Mouse (Mus musculus) T-helper 2 cell (primary cell): ENCODE measurements around the gene Dnajc6.

Experiments
- in situ Hi-C: fragments of 300-600 bp; cut with MboI, MseI; formaldehyde crosslinking; loops from one replicate; pipeline ENCODE4 v1.15.1; 2025; ENCODE audit warnings: high pct_unique_total_duplicates

Gene Dnajc6

DNA sequence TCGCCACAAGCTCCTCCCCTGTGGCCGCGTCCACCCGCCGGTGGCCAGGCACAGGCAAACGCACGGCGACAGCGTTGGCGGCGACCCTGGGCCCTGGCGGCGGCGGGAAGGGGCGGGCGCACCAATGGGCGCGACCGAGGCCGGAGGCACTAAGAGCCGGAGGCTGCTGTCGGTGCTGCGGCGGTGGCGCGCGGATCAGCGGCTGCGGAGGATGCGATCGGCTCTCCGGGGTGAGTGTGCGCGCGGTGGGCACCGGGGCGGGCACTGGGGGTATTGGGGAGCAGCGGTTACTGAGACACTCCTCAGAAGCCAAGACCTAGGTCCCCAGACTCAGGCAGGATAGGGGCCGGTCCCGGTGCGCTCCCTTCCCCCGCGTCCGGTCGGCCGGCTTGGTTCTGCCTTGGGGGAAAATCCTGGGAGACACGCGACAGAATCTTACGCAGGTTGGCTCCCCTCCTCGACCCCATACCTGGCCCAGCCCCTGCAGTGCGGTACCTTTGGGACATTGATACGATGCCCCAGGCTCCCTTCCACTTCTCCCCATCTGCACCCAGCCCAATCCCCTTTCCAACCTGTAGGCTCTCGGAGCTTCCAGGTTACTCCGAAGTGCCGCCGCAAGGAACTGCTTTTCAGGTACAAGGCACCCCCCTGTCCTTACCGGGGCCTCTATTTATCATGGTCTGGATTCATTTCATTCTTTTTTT lies at the start of gene Dnajc6:
Gene Dnajc6, plus strand, starts transcription at position 115 of the 704 bp plus-strand sequence.
- in situ Hi-C loops, result loop anchor here (25.0 kb wide), 1 partner anchor 516 kb away; no protein-coding TSS in a partner anchor

DNA sequence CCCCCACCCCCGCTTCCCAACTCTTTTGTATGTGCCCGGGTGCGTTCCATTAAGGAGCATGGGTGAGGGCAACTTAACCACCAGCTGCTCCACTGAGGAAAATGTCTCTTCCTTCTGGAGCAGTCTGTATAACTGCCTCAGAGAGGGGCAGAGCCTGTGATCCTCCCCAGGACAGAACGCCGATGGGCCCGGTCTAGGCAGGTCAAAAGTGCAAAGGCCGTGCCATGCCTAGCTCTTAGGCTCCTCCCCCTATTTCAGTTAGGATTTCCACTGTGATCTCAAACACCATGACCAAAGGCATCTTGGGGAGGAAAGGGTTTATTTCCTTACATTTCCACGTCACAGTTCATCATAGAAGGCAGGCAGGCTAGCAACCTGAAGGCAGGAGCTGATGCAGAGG lies 47.7 kb upstream of the Dnajc6 start:
- in situ Hi-C loops, result no loop called here

DNA sequence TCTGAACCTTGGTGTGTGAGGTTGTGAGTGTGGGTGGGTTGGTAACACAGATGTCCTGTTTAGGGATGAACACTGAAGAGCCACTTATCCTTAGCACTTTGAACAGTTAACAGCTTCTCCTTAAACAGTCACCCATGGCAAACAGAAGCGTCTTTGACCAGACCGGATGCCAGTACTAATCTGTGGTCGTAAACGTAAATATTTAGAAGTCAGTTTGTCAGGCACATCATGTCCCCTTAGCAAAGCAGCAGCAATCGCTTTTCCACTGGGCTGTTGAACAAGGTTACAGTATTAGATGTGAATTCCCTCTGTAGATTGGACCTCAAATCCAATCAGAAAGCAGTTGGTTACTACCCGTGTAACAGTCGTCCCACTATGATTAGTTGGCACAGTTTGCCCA lies 47.1 kb upstream of the Dnajc6 start:
- in situ Hi-C loops, result no loop called here

DNA sequence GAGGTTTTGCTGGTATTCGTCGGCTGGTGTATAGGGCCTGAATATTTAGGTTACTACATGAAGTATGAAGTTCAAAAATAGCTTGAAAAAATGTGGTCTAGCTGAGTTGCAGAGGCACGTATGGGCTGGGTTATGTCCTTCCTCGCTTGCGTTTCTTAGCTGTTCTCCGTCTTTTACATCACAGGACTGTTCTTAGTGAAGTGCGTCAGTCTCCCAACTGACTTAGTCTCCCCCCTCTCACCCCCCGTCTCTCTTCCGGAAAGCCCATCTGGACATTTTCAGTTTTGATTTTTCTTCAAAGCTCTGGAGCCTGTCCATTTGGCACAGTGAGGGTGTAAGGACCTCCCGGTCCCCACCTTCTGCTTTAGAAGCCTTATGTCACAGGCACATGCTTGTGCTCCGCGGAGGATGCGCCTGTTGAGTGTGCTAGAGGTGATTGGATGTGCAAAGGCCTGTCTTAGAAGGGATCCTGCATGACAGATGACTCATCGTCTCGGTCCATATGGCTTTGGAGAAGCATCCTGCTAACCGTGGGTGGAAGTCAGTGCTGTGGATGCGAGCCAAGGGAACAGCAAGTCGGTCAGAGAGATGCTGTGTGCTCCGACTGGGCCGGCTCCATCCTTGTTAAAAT lies 46.2 kb upstream of the Dnajc6 start:
- in situ Hi-C loops, result no loop called here

DNA sequence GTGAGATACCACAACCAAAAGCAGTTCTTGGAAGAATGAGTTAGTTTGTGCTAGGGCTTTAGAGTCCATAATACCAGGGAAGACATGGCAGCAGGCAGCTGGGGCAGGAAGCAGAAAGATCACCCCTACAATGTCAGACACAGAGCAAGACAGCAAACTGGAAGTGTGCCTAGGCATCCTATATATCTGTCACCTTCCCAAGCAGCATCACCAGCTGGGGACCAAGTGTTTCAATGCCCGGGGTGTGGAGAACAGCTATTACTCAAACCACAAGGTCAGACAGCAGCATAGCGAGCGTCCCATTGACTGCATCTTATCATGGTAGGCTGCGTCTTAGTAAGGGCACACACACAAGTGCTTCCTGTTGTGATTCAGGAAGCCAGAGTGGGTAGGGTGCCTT lies 45.4 kb upstream of the Dnajc6 start:
- in situ Hi-C loops, result no loop called here

DNA sequence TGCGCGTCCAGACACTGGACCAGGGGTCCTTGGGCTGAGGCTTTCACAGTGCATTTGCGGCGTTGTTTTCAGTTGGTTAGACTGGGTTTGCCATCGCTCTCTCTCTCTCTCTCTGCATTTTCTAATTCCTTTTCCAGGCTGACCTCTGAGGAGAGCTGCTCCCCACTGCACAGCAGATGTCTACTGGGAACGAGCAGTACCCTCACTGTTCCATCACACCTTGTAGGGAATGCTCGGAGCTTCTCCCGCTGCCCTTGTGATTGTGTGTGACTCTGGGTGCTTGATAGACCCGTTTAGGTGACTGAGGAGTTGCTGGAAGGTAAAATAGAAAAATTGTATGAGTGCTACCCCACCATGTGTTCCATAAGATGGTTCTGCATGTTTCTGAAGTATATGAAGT lies 43.6 kb upstream of the Dnajc6 start:
- in situ Hi-C loops, result no loop called here

DNA sequence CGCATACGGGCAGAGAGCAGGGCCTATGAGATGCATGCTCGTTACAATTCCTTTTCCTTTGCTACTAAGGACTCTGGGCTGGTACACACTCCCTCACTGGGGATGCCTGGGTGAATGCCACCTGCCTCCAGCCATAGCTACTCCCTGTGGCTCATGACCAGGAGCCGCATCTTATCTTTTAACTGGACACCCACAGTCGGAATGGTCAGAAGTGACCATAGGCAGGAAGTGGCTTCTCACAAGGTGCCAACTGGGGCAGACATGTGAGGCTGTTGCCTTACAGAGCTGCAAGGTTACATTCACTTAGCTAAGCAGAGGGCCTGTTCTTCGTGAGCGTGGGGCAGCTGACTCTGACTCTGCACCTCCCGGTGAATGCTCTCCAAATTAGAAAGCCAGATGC lies 39.3 kb upstream of the Dnajc6 start:
- in situ Hi-C loops, result no loop called here

DNA sequence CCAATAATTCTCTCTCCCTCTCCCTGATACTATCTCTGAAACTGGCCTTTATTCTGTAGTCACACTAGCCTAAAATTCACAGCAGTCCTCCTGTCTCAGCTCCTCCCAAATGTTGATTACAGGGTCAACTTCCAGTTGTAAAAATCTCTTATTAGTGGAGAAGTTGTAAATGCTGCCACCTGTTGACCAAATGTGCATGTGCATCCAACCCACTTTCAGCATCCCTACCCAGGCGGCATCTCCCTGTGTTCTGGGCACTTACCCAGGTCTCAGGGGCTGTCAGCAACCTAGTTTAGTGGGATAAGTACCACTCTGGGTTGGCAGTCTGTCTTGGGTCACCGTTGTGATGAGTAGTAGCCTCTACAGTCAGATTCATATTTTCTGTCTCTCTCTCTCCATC lies 38.1 kb upstream of the Dnajc6 start:
- in situ Hi-C loops, result no loop called here

DNA sequence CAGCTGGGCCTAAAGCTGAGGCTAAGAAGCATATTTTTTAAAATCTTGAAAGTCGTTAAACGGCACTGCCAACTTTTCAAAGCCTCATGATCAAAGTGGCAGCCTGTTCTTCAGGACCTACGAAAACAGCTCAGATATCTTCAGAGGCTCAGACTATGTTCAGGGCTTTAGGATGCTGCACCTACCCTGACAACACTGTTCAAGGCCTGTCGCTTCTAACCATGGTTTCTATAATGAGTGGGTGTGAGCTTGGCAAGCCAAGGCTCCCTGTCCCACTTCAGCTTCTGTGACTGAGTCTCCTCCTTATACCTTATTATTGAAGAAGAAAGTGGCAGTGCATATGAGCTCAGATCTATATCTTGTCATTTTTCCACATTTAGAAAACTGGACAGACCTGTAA lies 37.1 kb upstream of the Dnajc6 start:
- in situ Hi-C loops, result no loop called here

DNA sequence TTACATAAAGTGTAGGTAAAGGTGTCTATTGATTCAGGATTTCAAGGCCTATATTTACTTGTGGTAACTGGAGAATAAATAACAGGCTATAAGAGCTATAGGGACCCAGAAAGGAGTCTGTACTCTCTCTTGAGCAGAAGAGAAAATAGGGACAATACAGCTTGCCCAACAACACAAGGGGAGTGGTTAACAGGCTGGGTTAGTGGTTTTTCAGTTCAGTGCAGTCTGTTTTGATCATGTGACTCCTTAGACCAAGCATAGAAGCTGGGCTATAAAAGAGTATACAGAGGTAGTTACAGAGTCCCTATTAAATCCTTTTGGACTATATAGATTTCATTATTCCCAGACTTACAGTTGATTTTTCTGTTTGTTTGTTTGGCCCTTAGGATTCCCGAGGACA lies 36.3 kb upstream of the Dnajc6 start:
- in situ Hi-C loops, result no loop called here

DNA sequence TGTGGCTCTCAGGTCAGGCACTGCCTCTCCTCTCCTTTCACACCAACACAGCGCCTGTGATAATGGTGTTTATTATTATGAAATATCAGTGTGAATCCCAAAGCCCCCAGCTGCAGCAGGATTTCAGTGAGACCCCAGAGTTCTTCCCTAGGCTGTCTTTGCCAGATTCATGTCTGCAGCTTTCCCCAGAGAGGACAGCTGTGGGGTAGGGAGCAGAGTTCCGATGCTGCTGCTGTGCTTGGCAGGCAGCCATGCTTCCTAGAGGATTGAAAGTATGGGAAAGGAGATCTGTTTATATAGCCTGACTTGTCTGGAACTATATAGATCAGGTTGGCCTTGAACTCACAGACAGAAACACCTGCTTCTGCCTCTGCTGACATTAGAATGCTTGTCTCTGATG lies 34.4 kb upstream of the Dnajc6 start:
- in situ Hi-C loops, result no loop called here

DNA sequence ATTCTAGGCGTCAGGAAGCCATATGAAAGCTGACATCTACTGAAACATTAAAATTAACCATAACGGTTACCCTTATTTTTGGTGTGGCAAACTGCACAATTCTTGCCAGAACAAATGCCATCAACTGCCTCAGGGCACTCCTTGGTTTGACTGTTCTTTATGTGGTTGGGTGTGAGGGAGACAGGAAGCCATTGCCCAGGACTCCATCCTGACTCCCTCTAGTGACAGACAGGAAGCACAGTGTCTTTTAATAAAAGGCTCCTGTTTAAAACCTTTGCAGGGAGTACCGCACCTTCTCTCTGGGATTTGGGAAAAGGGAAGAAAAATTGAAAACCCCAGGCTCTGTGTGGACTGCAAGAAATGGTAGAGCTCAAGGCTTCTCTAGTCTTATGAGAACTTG lies 30.2 kb upstream of the Dnajc6 start:
- in situ Hi-C loops, result no loop called here

DNA sequence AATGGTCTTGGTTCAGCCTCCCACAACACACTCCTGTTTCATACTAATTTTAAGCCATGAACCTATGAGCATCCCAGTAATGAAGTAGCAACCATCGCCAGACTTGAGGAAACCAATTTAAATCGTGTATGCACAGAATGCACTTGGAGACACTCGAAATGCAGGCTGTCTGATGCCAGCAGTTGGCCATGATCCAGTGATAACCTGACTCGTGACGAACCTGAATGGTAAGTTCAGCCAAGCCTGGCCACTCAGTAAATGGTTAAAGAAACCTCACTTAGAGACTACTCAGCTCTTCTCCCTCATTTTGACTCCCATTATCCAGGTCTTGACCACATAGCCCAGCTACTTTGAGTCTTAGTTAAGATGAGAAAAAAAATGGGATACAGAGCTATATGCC lies 27.2 kb upstream of the Dnajc6 start:
- in situ Hi-C loops, result no loop called here

DNA sequence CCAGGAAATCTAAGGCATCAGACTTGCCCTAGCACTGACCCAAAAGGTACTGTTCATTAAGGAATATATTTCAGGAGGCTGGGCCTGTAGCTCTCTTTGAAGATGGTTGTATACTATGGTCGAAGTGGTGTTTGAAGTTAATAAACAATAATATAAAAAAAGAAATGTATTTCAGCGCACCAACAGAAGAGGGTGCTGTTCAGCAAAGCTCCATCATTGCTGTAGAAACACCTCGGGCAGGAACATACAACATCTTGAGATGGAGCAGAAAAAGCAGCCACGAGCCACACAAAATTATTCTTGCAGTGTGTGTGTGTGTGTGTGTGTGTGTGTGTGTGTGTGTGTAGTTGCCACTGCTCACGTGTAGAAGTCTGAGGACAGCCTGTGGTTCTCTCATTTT lies 25.9 kb upstream of the Dnajc6 start:
- in situ Hi-C loops, result no loop called here

DNA sequence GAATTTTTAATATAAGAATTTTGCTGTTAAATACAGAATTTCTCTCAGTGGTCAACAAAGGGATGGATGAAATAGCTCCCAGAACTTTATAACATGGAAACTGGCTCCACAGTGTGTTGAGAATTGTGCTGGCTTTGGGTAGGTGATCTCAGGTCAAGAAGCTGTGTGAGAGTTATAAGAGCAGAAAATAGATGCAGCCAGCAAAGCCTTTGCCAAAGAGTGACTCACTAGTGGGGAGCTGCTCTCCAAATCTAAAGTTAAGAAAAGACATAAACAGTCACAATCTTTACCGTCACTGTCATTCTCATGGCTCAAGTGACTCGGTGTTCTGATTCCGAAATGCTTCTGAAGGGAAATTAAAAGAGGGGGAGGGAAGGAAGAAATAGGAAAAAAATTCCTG lies 23.7 kb upstream of the Dnajc6 start:
- in situ Hi-C loops, result no loop called here

DNA sequence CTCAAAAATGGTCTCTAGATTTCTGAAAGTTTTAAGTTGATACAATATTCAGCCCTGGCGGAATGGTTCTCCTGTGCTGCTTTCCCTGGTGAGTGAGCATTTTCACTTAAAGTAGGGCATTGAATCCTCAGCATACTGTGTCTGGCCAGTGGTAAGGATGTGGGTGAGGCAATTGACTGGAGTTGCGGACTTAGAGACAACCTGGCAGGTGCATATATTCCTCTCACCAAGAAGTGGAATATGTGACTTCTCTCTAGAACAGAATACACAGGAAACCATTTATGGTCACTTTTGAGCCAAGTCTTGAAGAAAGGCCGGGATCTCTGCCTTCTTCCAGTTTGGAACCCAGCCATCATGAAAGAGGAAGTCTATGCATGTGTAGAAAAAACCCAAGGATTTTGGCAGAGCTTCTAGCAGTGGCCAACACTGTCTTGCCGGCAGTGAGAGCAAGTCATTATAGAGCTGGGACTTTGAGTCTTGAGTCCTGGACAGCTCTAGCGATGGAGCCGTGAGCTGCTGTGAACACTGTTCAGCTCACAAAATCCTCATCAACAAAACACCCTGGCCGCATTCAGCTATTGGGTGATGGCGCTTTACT lies 6.0 kb upstream of the Dnajc6 start:
- in situ Hi-C loops, result loop anchor here (25.0 kb wide), 1 partner anchor 522 kb away; no protein-coding TSS in a partner anchor

DNA sequence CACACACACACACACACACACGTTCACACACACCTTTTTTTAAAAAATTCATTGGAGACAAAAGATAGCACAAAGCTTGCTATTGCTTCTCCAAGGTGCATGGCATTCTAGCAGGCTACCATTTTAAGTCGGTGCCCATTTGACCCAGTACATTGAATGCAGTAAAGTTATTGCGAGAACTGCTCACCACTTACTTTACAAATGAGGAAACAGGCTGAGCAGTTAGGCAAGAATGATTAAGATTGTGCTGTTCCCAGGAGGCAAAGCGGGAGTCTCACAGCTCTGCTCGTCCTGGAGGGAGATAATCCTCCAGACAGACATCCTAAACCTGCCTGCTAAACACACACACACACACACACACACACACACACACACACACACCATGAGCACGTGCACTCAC lies 4.7 kb upstream of the Dnajc6 start:
- in situ Hi-C loops, result loop anchor here (25.0 kb wide), 1 partner anchor 521 kb away; no protein-coding TSS in a partner anchor

DNA sequence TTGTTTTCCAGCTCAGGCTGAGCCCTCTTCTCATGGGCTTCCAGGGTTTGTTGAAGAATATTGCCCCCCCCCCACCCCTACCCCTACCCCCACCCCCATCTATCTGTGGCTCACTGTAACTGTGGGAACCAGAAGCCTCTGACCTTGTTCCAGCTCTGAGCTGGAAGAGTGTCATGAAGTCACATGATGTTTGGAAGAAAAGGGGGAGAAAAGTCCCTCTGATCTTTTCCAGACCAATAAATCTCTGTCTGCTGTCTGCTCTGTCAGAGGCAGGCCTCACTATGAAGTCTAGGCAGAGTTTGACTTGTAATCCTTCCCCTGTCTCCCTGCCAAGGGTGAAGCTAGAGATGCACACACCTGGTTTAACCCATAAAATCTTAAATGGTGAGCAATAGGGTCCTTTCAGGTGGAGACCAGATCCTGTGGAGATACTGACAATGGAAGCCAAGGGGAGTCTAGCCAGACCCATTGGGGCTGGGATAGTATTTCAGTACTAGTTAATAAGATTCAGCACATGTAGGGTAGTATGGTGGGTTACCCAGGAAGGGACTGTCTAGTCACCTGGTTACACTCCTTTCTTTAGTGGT lies 2.7 kb upstream of the Dnajc6 start:
- in situ Hi-C loops, result loop anchor here (25.0 kb wide), 1 partner anchor 519 kb away; no protein-coding TSS in a partner anchor

DNA sequence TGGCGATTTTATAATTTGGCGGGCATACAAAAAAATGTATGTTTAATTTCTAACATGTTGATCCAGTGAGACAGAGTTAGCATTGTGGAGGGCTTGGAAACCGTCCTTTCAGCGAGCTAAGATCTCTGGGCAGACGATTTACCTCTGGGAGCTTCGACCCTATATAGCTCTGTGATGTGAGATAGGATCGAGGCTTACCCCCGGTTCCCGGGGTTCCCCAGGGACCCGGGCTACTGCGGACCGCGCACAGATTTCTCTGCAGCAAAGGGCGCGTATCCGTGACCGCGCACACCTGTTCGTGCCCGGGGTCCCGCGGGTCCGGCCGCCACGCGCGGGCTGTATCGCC lies 287 bp upstream of the Dnajc6 start:
- in situ Hi-C loops, result loop anchor here (25.0 kb wide), 1 partner anchor 516 kb away; no protein-coding TSS in a partner anchor

DNA sequence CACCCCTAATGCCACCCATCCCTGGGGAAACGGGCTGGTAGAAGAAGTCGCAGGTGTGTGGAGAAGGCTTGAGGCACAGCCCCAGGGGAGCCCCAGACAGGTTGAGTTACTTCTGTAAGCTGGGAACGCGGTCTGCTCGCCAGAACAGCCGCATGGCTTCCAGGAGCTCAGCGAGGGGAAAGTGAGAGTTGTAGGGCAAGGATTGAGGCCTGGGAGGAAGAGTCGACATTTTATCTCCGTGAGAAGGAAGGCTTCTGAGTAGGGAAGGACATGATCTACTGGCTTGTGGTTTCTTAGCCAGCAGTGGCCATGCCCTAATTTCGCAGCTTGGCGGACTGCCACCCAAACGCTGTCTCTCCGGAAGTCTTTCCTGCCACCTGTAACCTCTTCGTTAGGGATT lies 888 bp downstream of the Dnajc6 start:
- in situ Hi-C loops, result loop anchor here (25.0 kb wide), 1 partner anchor 515 kb away; no protein-coding TSS in a partner anchor

DNA sequence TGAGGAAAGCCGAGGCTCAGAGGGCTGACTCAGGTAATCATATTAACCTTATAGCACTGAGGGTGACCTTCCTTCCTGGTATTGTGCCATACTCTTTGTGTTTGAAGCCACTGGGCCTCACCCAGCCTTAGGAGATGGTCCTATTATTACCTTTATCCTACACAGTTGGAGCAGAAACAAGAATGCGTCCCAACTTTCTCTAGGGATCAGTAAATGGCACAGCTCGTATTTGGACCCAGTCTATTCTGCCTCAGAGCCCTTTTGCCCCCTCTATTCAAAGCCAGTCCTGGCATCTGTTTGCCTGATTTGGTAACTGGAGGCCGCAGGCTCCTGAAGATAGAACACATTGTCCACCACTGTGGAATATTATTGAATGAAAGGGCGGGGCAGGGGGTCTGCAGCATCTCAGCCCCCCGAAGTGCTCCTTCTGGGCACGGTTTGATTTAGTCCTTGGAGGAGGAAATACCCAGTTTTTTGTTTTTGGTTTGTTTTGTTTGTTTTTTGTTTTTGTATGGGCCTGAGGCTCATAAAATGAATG lies 8.1 kb downstream of the Dnajc6 start:
- in situ Hi-C loops, result loop anchor here (10.0 kb wide), 1 partner anchor 140 kb away; the partner anchor contains the start of gene Leprot

DNA sequence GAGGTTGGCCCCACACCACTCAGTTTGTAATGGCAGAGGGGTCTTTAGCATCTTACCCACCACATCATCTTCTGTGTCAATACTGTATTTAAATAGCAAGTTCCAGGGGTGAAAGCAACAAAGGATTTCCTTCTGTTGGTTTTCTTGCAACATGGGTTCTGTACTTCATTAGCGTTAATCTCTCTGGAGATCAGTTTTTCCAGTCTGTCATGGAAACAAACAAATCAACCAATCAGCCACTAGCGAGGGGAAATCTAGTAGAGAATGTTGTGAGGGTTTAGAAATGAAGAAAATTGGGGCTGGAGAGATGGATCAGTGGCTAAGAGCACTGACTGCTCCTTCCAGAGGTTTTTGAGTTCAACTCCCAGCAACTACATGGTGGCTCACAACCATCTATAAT lies 9.5 kb downstream of the Dnajc6 start:
- in situ Hi-C loops, result loop anchor here (10.0 kb wide), 1 partner anchor 139 kb away; the partner anchor contains the start of gene Leprot
